Mouse (Mus musculus): Measurements from ENCODE around the gene Ttc37. TPM values are rescaled to one million over a fixed set of nuclear protein-coding genes. Genes with fewer than 3 reads are reported as not detected.

Ttc37 gene
- polyA plus RNA-seq, 1 experiment from 2014 or later: 20.1 TPM

DNA sequence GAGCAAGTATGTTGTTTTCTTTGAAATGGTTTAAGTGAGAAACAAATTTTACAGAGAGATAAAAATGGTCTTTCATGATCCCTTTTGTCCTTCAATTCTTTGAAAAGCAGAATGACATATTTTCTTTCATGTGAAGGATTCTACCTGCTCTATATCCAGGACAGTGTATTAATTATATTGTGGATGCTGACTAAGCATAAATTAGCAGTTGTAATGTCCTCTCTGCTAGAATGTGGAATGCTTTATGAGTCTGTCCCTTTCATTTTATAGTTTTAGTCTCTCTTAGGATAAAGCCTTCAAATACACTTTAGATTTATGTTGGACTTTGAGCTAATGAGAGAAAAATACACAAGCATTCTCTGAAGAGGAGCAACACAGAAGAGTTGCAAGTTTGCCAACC lies 75.8 kb downstream of the Ttc37 start:
- Histone ChIP-seq H3K36me3 (peaks cover 22% of the 10 kb centered on the region), H3K9me3 (no peaks in the 10 kb centered on the region), H3K4me1 (no peaks in the 10 kb centered on the region), H3K9ac (no peak overlapping the region), H3K27me3 (no peaks in the 10 kb centered on the region), H3K27ac (no peak overlapping the region), H3K4me3 (no peak overlapping the region), H3K4me2 (replicated peaks) (no peak overlapping the region)
- ATAC-seq (ENCODE audit: insufficient number of reproducible peaks, insufficient read depth, low FRiP score, low TSS enrichment): no peak

DNA sequence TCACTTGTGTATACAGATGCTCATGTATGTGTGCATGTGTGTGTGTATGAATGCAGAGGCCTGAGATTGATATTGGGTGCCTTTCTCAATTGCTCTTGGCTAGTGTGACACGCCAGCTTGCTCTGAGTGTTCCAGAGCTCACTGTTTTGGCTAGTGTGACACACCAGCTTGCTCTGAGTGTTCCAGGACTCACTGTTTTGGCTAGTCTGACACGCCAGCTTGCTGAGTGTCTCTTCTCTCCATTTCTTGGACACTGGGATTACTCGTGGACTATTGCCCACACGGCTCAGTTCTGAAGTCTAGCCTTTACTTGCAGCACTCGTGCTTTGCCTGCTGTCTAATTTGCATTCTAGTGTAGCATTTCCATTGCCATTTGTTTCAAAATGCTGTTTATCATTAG lies 80.2 kb downstream of the Ttc37 start:
- Histone ChIP-seq H3K9me3 (no peaks in the 10 kb centered on the region), H3K4me1 (no peaks in the 10 kb centered on the region), H3K9ac (no peak overlapping the region), H3K4me3 (no peak overlapping the region), H3K36me3 (peaks cover 23% of the 10 kb centered on the region), H3K27ac (no peak overlapping the region), H3K27me3 (no peaks in the 10 kb centered on the region), H3K4me2 (replicated peaks) (no peak overlapping the region)
- ATAC-seq (ENCODE audit: insufficient number of reproducible peaks, insufficient read depth, low FRiP score, low TSS enrichment): no peak
- WGBS: 92% methylated on average over 5 of the region's 5 CpGs

DNA sequence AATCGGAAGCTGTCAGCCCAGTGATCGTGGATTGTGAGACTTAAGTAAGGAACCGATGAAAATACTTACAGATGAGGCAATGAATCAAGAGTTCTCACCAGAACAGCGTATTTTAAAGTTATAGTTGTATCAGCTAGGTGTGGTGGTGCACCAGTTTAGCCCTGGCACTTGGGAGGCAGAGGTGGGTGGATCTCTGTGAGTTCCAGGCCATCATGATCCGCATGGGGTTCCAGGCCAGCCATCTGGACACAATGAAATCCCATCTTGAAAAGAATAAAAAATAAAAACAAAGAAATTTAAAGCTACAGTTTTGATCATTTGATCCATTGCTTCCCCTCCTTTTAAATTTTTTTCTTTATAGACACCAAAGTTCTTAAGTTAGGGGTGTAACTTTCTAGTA lies 89.1 kb downstream of the Ttc37 start:
- Histone ChIP-seq H3K4me3 (no peak overlapping the region), H3K27me3 (no peaks in the 10 kb centered on the region), H3K4me2 (replicated peaks) (no peak overlapping the region), H3K36me3 (peaks cover 41% of the 10 kb centered on the region), H3K27ac (no peak overlapping the region), H3K9ac (no peak overlapping the region), H3K9me3 (no peaks in the 10 kb centered on the region), H3K4me1 (no peaks in the 10 kb centered on the region)
- ATAC-seq (ENCODE audit: insufficient number of reproducible peaks, insufficient read depth, low FRiP score, low TSS enrichment): no peak
- 92% methylated on average over 5 of the region's 5 CpGs for WGBS

DNA sequence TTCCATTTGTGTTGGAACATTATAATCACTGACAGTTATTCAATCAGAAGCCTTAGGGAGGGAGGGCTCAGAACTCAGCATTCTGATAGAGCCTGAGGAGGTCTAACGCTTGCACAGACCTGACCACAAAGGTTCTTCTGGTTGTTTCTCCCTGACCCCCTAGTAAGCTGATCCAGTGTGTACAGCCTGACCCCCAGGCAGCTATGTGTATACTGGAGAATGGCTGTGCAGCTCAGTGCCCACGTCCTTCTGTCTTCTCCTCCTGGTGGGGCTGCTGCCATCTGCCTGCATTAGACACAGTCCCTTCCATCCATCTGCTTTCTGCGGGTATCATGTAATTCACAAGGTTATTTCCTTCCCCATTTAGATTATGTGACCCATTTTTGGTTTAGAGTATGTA lies 90.7 kb downstream of the Ttc37 start:
- H3K4me1 ChIP-seq: no peaks in the 10 kb centered on the region
- H3K9ac ChIP-seq: no peak overlapping the region
- H3K4me2 ChIP-seq (replicated peaks): no peak overlapping the region
- no peak for ATAC-seq (ENCODE audit: insufficient number of reproducible peaks, insufficient read depth, low FRiP score, low TSS enrichment)
- no peaks in the 10 kb centered on the region for H3K9me3 ChIP-seq
- 90% methylated on average over 3 of the region's 3 CpGs for WGBS
- no peak overlapping the region for H3K27ac ChIP-seq
- H3K27me3 ChIP-seq: no peaks in the 10 kb centered on the region
- no peak overlapping the region for H3K4me3 ChIP-seq
- peaks cover 43% of the 10 kb centered on the region for H3K36me3 ChIP-seq

DNA sequence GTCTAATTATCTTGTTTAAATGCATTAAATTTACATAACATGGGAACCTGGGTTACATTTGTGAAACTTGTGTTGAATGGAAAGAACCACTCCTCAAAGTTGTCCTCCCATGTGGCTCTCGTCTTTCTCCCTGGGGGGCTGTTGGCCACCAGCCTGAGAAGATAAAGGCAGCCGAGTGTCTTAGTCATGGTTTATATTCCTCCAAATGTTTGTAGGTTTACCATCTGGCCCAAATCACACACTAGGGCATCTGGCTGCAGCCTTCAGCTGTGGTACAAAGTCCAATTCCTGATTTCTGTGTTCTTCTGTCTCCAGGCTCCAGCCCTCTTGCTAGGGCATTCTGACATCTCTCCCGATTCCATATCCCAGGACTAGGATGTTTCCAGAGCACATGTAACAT lies 91.7 kb downstream of the Ttc37 start:
- H3K9ac ChIP-seq: no peak overlapping the region
- no peaks in the 10 kb centered on the region for H3K4me1 ChIP-seq
- no peaks in the 10 kb centered on the region for H3K27me3 ChIP-seq
- peaks cover 42% of the 10 kb centered on the region for H3K36me3 ChIP-seq
- H3K27ac ChIP-seq: no peak overlapping the region
- no peak overlapping the region for H3K4me2 ChIP-seq (replicated peaks)
- no peaks in the 10 kb centered on the region for H3K9me3 ChIP-seq
- H3K4me3 ChIP-seq: no peak overlapping the region
- WGBS: 78% methylated on average over 3 of the region's 3 CpGs
- ATAC-seq (ENCODE audit: insufficient number of reproducible peaks, insufficient read depth, low FRiP score, low TSS enrichment): no peak

DNA sequence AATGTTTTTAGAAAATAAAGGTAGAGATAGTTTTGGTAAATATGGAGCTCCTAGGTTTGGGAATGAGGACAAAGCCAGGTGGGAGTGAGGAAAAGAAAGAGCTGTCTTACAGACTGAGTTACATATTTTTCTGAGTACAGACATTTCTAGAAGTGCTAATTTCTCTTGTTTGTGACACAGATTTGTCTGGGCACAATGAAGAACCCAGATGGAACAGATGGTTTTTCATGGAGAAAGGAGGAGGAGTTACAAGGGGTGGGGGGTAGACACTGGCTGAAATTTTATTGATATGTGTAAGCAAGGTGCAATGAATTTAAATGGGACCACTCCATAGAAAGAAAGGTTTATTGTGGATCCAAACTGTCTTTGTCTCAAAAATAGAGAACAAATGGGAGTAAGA lies 96.4 kb downstream of the Ttc37 start:
- Histone ChIP-seq H3K4me3 (no peak overlapping the region), H3K27ac (no peak overlapping the region), H3K36me3 (peaks cover 27% of the 10 kb centered on the region), H3K9me3 (no peaks in the 10 kb centered on the region), H3K9ac (no peak overlapping the region), H3K4me2 (replicated peaks) (no peak overlapping the region), H3K4me1 (no peaks in the 10 kb centered on the region), H3K27me3 (no peaks in the 10 kb centered on the region)
- no peak for ATAC-seq (ENCODE audit: insufficient number of reproducible peaks, insufficient read depth, low FRiP score, low TSS enrichment)

DNA sequence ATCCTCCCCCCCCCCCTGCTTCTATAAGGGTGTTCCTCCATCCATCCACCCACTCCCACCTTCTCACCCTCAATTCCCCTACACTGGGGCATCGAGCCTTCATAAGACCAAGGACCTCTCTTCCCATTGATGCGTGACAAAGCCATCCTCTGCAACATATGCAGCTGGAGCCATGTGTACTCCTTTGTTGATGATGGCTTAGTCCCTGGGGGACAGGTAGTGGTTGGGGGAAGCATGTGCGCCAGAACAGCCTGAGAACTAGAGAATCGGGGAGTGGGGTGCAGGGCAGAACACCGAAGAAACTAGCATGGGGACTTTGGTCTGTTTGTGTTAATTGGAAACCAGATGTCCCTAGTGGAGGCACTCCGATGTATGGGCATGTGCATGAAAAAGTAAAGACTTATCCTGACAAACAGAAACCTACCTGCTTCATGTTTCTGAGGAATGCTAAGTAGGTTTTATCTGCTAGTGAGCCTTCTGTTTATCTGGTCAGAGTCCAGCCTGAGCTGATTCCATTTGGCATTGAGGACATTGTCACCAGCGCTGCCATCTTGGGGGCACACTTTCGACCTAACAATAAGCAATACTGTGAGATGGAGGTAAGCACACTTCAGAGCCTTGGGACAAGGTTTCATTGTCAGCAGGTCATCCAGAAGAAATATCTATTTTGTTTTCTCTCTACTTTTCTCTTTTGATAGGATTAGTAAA lies 97.1 kb downstream of the Ttc37 start:
- ATAC-seq (ENCODE audit: insufficient number of reproducible peaks, insufficient read depth, low FRiP score, low TSS enrichment): no peak
- no peak overlapping the region for H3K9ac ChIP-seq
- H3K27ac ChIP-seq: no peak overlapping the region

DNA sequence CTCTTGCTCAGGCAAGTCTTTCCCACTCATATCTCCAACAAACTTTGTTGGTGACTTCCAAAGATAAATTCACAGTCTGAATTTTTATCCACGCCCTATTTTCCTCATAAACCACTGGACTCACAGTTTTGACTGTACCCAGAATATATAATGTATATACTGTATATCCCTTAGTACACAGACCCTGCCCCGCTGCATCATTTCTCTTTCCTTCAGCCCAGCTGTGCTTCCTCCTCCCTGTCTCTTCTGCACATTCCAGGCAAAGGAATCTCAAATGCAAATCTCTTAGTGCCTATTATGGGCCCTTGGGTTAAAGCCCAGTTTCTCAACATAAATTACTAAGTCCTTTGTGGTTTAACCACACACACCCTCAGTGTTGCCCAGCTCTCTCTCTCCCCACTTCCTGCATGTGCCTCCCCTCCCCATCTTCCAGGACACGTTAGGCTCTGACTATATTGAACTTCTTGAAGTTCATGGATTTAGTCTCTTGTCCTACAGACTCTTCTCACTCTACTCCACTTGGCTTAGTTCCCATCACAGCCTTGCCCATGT lies 98.8 kb downstream of the Ttc37 start:
- Histone ChIP-seq H3K4me1 (no peaks in the 10 kb centered on the region), H3K27me3 (no peaks in the 10 kb centered on the region), H3K27ac (no peak overlapping the region), H3K36me3 (0 out of 2 replicates have a peak, but pooled peaks cover 7% of the 10 kb centered on the region), H3K9ac (no peak overlapping the region), H3K9me3 (no peaks in the 10 kb centered on the region), H3K4me2 (replicated peaks) (no peak overlapping the region), H3K4me3 (no peak overlapping the region)
- no peak for ATAC-seq (ENCODE audit: insufficient number of reproducible peaks, insufficient read depth, low FRiP score, low TSS enrichment)
- WGBS: 88% methylated on average over 3 of the region's 3 CpGs

More for the DNA sequence above, 97.1 kb downstream of the Ttc37 start:
- no peaks in the 10 kb centered on the region for H3K4me1 ChIP-seq
- WGBS: 85% methylated on average over 8 of the region's 8 CpGs
- H3K27me3 ChIP-seq: no peaks in the 10 kb centered on the region
- no peak overlapping the region for H3K4me2 ChIP-seq (replicated peaks)
- H3K4me3 ChIP-seq: no peak overlapping the region
- H3K9me3 ChIP-seq: no peaks in the 10 kb centered on the region
- H3K36me3 ChIP-seq: peaks cover 23% of the 10 kb centered on the region

DNA sequence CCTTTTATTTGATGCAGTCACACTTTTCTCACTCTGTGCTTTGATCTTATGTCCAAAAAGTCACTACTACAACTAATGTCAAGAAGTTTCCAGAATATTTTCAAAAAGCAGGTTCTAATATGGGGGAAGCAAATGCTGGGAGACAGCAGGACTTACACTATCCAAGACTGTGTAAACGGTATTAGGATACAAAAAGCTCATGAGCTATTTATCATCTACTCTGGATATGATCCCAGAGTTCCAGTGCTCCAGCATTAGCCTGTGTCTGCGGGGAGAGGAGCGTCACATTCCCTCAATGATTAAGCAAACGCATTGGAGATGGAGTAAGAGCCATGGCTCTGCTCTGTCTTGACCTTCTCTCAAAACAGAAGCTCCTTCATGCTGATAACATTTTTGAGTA lies 101.4 kb downstream of the Ttc37 start:
- H3K9me3 ChIP-seq: no peaks in the 10 kb centered on the region; the same call in 1 of the 2 replicates
- no peak for ATAC-seq (ENCODE audit: insufficient number of reproducible peaks, insufficient read depth, low FRiP score, low TSS enrichment)
- WGBS: 94% methylated on average over 4 of the region's 4 CpGs
- H3K4me2 ChIP-seq (replicated peaks): no peak overlapping the region
- H3K27ac ChIP-seq: no peak overlapping the region
- no peaks in the 10 kb centered on the region for H3K36me3 ChIP-seq
- H3K27me3 ChIP-seq: no peaks in the 10 kb centered on the region
- no peaks in the 10 kb centered on the region for H3K4me1 ChIP-seq
- no peak overlapping the region for H3K4me3 ChIP-seq
- no peak overlapping the region for H3K9ac ChIP-seq

DNA sequence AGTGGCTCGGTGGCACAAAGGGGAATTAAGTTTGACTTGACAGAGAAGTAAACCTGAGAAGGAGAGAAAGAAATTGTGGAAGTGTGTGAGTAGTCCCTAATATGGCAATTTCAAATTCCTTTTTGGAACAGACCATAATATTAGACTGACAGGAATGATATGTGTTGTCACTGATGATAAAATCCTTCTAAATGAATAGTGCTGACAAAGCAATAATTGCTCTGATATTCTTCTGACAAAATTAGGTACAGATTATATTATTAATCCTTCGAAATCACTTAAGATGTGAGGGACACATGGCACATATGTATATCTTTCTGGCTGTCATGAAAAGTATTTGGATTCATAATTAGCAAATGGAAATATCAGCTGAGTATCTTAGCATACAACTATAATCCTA lies 116.4 kb downstream of the Ttc37 start:
- H3K4me2 ChIP-seq (replicated peaks): no peak overlapping the region
- no peaks in the 10 kb centered on the region for H3K27me3 ChIP-seq
- H3K9ac ChIP-seq: no peak overlapping the region
- ATAC-seq (ENCODE audit: insufficient number of reproducible peaks, insufficient read depth, low FRiP score, low TSS enrichment): no peak
- no peaks in the 10 kb centered on the region for H3K9me3 ChIP-seq
- H3K4me3 ChIP-seq: no peak overlapping the region
- 81% methylated on average over 2 of the region's 2 CpGs for WGBS
- H3K4me1 ChIP-seq: no peaks in the 10 kb centered on the region
- no peaks in the 10 kb centered on the region for H3K36me3 ChIP-seq
- H3K27ac ChIP-seq: no peak overlapping the region

DNA sequence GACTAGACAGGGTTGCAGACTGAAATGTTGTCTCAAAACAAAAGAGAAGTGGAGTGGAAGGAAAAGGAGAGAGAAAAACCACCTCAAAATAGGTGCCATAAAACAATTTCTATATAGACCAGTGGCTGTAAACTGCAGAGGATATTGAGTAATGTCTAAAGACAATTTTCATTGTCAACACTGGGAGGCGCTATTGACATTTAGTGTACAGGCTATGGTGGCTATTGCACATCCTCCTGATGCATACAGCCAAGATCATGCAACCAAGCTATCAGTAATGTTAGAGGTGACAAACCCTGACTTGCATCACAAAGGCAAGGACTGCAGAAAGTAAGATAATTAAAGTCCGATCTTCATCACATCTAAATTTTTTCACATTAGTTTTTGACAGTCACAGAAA lies 116.9 kb downstream of the Ttc37 start:
- H3K9ac ChIP-seq: no peak overlapping the region
- no peaks in the 10 kb centered on the region for H3K4me1 ChIP-seq
- H3K27ac ChIP-seq: no peak overlapping the region
- no peak overlapping the region for H3K4me3 ChIP-seq
- no peaks in the 10 kb centered on the region for H3K27me3 ChIP-seq
- H3K4me2 ChIP-seq (replicated peaks): no peak overlapping the region
- no peak for ATAC-seq (ENCODE audit: insufficient number of reproducible peaks, insufficient read depth, low FRiP score, low TSS enrichment)
- 45% methylated on average over 2 of the region's 2 CpGs for WGBS
- H3K36me3 ChIP-seq: no peaks in the 10 kb centered on the region
- H3K9me3 ChIP-seq: no peaks in the 10 kb centered on the region

Measured in embryonic facial prominence, embryonic 12.5 days (tissue).